Mouse (Mus musculus) heart, postnatal 4 days (tissue): ENCODE data around the gene Ngp. TPM values are rescaled to one million over a fixed set of nuclear protein-coding genes. Genes with fewer than 3 reads are reported as not detected.
"Not testable (repeated sequence)": the region's sequence is repeated elsewhere in the genome, so short reads cannot be mapped to it uniquely, and the experiment has no call there.

Experiments used
- DNase-seq: peaks from one replicate; pipeline ENCODE4 v3.0.0; 2021
- total RNA-seq, 2 experiments: library from RNA; stranded (reverse); gene quantifications; 2 replicates each; pipeline ENCODE4 v1.2.3; 2021

Gene Ngp
- 1 to 10 TPM; 1.8 to 3.2 TPM for total RNA-seq

GRCm38 (mm10) chr9:110419511-110420112 lies at the start of gene Ngp:
TSS of gene Ngp (plus strand) at chr9:110419747.
- DNase-seq, result no peak

GRCm38 (mm10) chr9:110369860-110370259 lies 49.7 kb upstream of the Ngp start:
- DNase-seq, result peak; percentile 31

- DNase-seq, result no peak
Measured at GRCm38 (mm10) chr9:110373871-110374270, 45.7 kb upstream of the Ngp start.

- DNase-seq, result no peak
Measured at GRCm38 (mm10) chr9:110375668-110376067, 43.9 kb upstream of the Ngp start.

GRCm38 (mm10) chr9:110377655-110378054 lies 41.9 kb upstream of the Ngp start:
- not testable (repeated sequence) for DNase-seq

- DNase-seq, result no peak
Measured at GRCm38 (mm10) chr9:110379361-110379760, 40.2 kb upstream of the Ngp start.

GRCm38 (mm10) chr9:110380662-110381061 lies 38.9 kb upstream of the Ngp start:
- DNase-seq, result no peak

- DNase-seq, result no peak
Measured at GRCm38 (mm10) chr9:110381292-110381691, 38.3 kb upstream of the Ngp start.

GRCm38 (mm10) chr9:110384369-110384929 lies 35.1 kb upstream of the Ngp start:
- DNase-seq, result no peak

GRCm38 (mm10) chr9:110388011-110388410 lies 31.5 kb upstream of the Ngp start:
- no peak for DNase-seq

GRCm38 (mm10) chr9:110390843-110391242 lies 28.7 kb upstream of the Ngp start:
- no peak for DNase-seq

- DNase-seq, result no peak
Measured at GRCm38 (mm10) chr9:110393295-110393694, 26.3 kb upstream of the Ngp start.

GRCm38 (mm10) chr9:110400650-110401049 lies 18.9 kb upstream of the Ngp start:
- peak; percentile 72 for DNase-seq

- no peak for DNase-seq
Measured at GRCm38 (mm10) chr9:110402731-110403130, 16.8 kb upstream of the Ngp start.

- DNase-seq, result not testable (repeated sequence)
Measured at GRCm38 (mm10) chr9:110403240-110403639, 16.3 kb upstream of the Ngp start.

- no peak for DNase-seq
Measured at GRCm38 (mm10) chr9:110407311-110408098, 12.0 kb upstream of the Ngp start.

- DNase-seq, result peak; percentile 96
Measured at GRCm38 (mm10) chr9:110408099-110408773, 11.3 kb upstream of the Ngp start, which contains the start of gene Ptpn23. TSS of gene Ptpn23 (minus strand) at chr9:110408213.

- peak; percentile 91 for DNase-seq
Measured at GRCm38 (mm10) chr9:110410908-110411887, 8.3 kb upstream of the Ngp start.

GRCm38 (mm10) chr9:110412926-110413325 lies 6.6 kb upstream of the Ngp start:
- DNase-seq, result no peak

GRCm38 (mm10) chr9:110413785-110414184 lies 5.8 kb upstream of the Ngp start:
- DNase-seq, result peak; percentile 64

GRCm38 (mm10) chr9:110431241-110431640 lies 11.7 kb downstream of the Ngp start:
- no peak for DNase-seq

GRCm38 (mm10) chr9:110433045-110433444 lies 13.5 kb downstream of the Ngp start:
- no peak for DNase-seq
